Comparison of ENCODE assay signal across 8 mouse cellular contexts in genomic region chr7:80074921-80075441, GRCm38 (mm10). TPM values are rescaled to one million over a fixed set of nuclear protein-coding genes. Genes with fewer than 3 reads are reported as not detected.
DNase-seq lines count a peak whose midpoint lies in the region; ATAC-seq and TF ChIP-seq lines count a peak whose summit lies in the region.

No protein-coding gene starts in this region.

- H3K9me3 ChIP-seq in embryonic facial prominence, embryonic 12.5 days: no peaks in the 10 kb centered on the region
- no peaks in the 10 kb centered on the region for H3K9me3 ChIP-seq in hindbrain, embryonic 13.5 days
- H3K9me3 ChIP-seq in liver, embryonic 12.5 days (replicated peaks): no peaks in the 10 kb centered on the region

- no peak for TF ChIP-seq CTCF in layer of hippocampus, adult 2 months (conservative IDR thresholded peaks at IDR 0.05)

- peak overlapping the region; percentile 36; the same call in 1 of the 2 replicates for H3K27ac ChIP-seq in layer of hippocampus, adult 2 months
- H3K27ac ChIP-seq in embryonic facial prominence, embryonic 12.5 days: peak overlapping the region; percentile 75; the same call in 1 of the 2 replicates
- H3K27ac ChIP-seq in hindbrain, embryonic 13.5 days: peak overlapping the region; percentile 80
- H3K27ac ChIP-seq in liver, embryonic 12.5 days: peak overlapping the region; percentile 52

- ATAC-seq in embryonic facial prominence, embryonic 12.5 days (ENCODE audit: insufficient number of reproducible peaks, insufficient read depth, low FRiP score, low TSS enrichment): no peak
- ATAC-seq in hindbrain, embryonic 13.5 days (ENCODE audit: low FRiP score): no peak
- ATAC-seq in liver, embryonic 12.5 days: peak; percentile 79

- peaks cover 73% of the 10 kb centered on the region for H3K4me1 ChIP-seq in embryonic facial prominence, embryonic 12.5 days
- peaks cover 95% of the 10 kb centered on the region for H3K4me1 ChIP-seq in hindbrain, embryonic 13.5 days (replicated peaks)
- peaks cover 86% of the 10 kb centered on the region for H3K4me1 ChIP-seq in liver, embryonic 12.5 days

- no peak for DNase-seq in layer of hippocampus, adult 2 months (ENCODE audit: low spot score in 2 of 2)
- no peak for DNase-seq in layer of hippocampus, adult 9-10 months (ENCODE audit: low spot score)
- DNase-seq in retina, embryonic 14.5 days (ENCODE audit: low spot score): peak; percentile 46
- DNase-seq in frontal cortex, postnatal 14 days (ENCODE audit: low spot score in 2 of 2): no peak
- no peak for DNase-seq in ovary, postnatal 36 days (ENCODE audit: low spot score)

- no peaks in the 10 kb centered on the region for H3K27me3 ChIP-seq in embryonic facial prominence, embryonic 12.5 days
- no peaks in the 10 kb centered on the region for H3K27me3 ChIP-seq in hindbrain, embryonic 13.5 days
- H3K27me3 ChIP-seq in liver, embryonic 12.5 days (replicated peaks): no peaks in the 10 kb centered on the region

- no peak overlapping the region for H3K4me2 ChIP-seq in embryonic facial prominence, embryonic 12.5 days (replicated peaks)
- H3K4me2 ChIP-seq in hindbrain, embryonic 13.5 days: no peak overlapping the region
- peak overlapping the region; percentile 36 for H3K4me2 ChIP-seq in liver, embryonic 12.5 days

- no peak overlapping the region for H3K9ac ChIP-seq in embryonic facial prominence, embryonic 12.5 days
- H3K9ac ChIP-seq in hindbrain, embryonic 13.5 days: no peak overlapping the region
- H3K9ac ChIP-seq in liver, embryonic 12.5 days: peak overlapping the region; percentile 4; the same call in 1 of the 2 replicates

- 36% methylated on average over 5 of the region's 5 CpGs for WGBS in embryonic facial prominence, embryonic 12.5 days
- 50% methylated on average over 5 of the region's 5 CpGs for WGBS in hindbrain, embryonic 13.5 days
- 16% methylated on average over 5 of the region's 5 CpGs for WGBS in liver, embryonic 12.5 days (ENCODE audit: insufficient replicate concordance)

- no peaks in the 10 kb centered on the region for H3K36me3 ChIP-seq in embryonic facial prominence, embryonic 12.5 days
- no peaks in the 10 kb centered on the region for H3K36me3 ChIP-seq in hindbrain, embryonic 13.5 days
- no peaks in the 10 kb centered on the region for H3K36me3 ChIP-seq in liver, embryonic 12.5 days

- no peak overlapping the region for H3K4me3 ChIP-seq in layer of hippocampus, adult 2 months
- no peak overlapping the region for H3K4me3 ChIP-seq in embryonic facial prominence, embryonic 12.5 days
- no peak overlapping the region for H3K4me3 ChIP-seq in hindbrain, embryonic 13.5 days
- no peak overlapping the region for H3K4me3 ChIP-seq in liver, embryonic 12.5 days

RNA-seq across cellular contexts. Expression of gene Idh2, which starts 40.2 kb away (rescaled TPM):
- total RNA-seq in layer of hippocampus, adult 2 months (2021): 10 to 100 TPM; 63.8 to 69.8 TPM
- polyA plus RNA-seq in embryonic facial prominence, embryonic 12.5 days (2016; fragmentation: Nextera tagmentation; extraction: Ambion mirVana): 495 and 498 TPM in 2 replicates
- polyA plus RNA-seq in hindbrain, embryonic 13.5 days (2015; fragmentation: Nextera tagmentation; extraction: Ambion mirVana): 237 and 256 TPM in 2 replicates
- 158 and 160 TPM in 2 replicates for polyA plus RNA-seq in liver, embryonic 12.5 days (2016; fragmentation: Nextera tagmentation; extraction: Ambion mirVana)

RNA-seq across cellular contexts. Expression of gene Zfp710, which starts 50.4 kb away (rescaled TPM):
- total RNA-seq in layer of hippocampus, adult 2 months (2021): 10 to 100 TPM; 21.4 to 27.3 TPM
- 21.6 and 22.2 TPM in 2 replicates for polyA plus RNA-seq in embryonic facial prominence, embryonic 12.5 days (2016; fragmentation: Nextera tagmentation; extraction: Ambion mirVana)
- 18.3 and 18.5 TPM in 2 replicates for polyA plus RNA-seq in hindbrain, embryonic 13.5 days (2015; fragmentation: Nextera tagmentation; extraction: Ambion mirVana)
- 7.2 and 8.9 TPM in 2 replicates for polyA plus RNA-seq in liver, embryonic 12.5 days (2016; fragmentation: Nextera tagmentation; extraction: Ambion mirVana)
